Mouse (Mus musculus) monocyte, adult 2 months (primary cell): ENCODE measurements around the gene Polr2h.

Source experiments
- DNase-seq, 2 experiments: peaks; one replicate each; pipeline ENCODE4 v3.0.0; 2022; ENCODE audit warnings: low spot score in 2 of 2, low read depth in 1 of 2

The Polr2h gene

DNA sequence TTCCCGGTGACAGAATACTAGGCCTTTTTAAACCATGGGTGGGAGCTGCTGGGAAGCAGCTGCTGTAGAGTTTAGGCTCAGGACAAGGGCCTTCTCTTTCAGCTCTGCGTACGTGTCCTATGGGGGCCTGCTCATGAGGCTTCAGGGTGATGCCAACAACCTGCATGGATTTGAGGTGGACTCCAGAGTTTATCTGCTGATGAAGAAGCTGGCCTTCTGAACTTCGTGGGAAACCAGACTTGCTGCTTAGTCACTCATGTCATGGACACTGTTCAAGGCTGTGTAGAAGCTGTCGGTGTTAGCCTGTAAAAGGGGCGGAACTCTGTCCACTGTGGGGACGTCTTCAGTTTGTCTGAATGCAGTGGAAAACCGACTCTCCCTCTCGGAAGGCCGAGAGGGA is 4.3 kb downstream of the Polr2h start:
- no peak for DNase-seq

DNA sequence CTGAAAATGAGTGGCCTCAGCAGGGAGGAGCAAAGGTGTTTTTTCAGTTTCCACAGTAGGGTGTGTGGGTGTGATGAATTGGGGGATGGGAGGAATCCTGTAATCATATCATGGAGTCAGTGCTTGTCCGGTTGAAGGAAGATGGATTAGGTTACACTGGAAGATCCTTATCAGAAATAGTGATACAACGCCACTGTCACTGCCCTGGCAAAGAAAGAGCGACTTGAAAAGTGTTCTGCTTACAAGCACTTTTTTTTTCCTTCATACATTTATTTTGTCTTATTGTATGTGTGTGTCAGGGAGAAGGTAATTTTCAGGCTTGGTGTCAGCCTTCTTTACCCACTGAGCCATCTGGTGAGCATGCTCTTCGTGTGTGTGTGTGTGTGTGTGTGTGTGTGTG is 5.3 kb downstream of the Polr2h start:
- no peak for DNase-seq

- no peak for DNase-seq
Observed at GRCm38 (mm10) chr16:20723247-20723646, 5.8 kb downstream of the Polr2h start.

DNA sequence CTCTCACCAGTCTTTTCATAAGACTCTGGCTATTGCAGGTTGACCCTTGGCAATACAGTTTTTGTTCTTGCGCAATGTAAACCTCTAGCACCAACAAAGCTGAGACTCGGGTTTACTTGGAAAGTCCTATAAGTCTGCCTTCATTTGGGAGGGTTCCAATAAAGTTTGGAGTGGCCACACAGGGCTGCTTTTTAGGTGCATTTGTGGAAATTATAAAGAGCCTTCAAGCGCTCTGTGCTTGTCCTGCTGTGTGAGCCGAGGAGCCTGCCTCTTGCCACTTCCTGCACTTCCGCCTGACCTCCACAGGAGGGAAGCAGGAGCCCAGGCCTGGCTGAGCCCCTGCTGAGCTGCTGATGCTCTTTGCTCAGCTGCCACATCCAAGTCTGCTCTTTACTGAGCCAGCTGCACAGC is 6.9 kb downstream of the Polr2h start:
- no peak for DNase-seq

- DNase-seq, result no peak
Observed at GRCm38 (mm10) chr16:20725321-20725720, 7.9 kb downstream of the Polr2h start.

DNA sequence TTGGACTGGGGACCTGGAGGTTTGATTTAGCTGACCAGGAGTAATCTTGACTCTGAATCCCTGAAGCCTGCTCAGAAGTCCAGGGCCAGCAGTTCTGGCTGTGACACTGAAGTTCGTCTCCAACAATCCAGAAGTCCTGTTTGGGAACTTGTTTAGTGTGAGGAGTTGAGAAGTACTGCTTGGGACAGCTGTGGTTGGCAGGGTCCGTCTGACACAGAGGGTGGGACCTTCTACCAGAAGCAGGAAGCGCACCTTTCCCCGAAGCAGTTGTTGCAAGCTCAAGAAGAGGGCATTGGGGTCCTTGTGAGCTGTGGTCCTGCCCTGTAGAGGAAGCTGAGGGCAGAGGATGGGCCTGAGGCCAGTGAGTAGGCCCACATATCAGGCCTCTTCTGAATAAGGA is 8.3 kb downstream of the Polr2h start:
- DNase-seq, result no peak

GRCm38 (mm10) chr16:20726384-20726783 is 8.9 kb downstream of the Polr2h start:
- DNase-seq, result no peak

DNA sequence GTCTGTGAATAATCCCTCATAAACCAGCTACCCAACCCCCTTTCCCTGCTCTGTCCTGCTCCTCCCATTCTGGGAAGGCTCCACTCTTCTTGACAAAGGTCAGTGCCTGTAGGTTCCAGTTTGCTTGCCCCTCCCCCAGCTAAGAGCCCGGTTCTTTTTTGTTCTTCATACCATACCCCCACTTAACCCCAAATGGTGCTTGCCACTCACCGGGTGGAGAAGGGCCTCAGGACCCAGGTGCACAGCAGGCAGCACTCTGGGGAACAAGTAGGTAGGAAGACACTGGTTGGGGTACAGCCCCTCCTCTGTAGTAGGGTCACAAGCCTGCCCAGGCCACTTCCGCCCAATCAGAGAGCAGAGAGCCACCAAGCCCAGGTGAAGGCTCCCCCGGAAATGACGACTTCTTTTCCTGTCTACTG is 12.8 kb downstream of the Polr2h start:
- no peak for DNase-seq

DNA sequence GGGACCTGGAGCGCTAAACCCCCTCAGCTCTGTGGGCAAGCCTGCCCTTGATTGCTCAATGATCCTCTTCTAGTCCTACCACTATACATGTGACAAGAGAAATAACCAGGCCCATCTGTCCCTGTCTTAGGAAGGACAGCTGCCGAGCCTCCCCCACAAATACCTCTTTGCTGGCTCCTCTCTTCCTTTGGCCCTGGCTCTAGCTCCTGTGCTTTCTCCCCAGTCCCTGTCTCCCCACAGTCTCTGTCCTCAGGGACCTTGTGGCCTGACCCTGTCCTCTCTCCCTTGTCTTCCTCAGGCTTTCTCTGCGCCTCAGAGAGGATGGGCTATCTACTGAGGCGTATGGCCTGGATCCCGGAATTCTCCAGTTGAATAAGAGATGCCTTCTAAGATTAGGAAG is 14.2 kb downstream of the Polr2h start:
- no peak for DNase-seq

DNA sequence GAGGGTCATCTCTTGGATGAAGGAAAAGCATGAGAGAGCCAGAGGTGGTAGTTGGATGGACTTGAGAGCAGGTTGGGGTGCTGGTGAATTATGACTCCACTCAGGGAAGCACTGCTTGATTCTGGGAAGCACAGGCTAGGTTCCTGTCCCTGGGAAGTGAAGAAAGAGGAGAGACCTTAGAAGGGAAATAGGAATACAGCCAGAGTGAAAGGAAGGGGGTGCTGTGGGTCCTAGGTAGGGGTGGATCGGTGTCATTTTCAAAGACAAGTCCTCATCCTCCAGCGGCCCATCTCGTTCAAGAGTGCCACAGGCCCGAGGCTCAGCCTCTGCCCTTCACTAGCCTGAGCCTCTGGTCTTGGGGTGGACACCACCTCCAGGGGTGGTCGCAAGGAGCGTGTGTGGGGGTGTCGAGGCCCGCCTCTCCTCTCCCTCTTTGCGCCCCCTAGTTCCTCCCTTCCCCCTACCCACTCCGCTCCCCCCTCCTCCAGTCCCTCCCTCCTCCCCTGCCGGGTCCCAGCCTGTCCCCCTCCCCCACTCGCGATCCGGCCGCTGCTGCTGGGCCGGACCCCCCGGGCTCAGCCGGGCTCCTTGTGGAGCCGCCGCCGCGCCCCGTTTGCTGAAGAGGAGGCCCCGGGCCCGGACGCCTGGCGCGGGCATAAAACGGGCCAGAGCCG is 14.9 kb downstream of the Polr2h start:
- DNase-seq, result no peak

DNA sequence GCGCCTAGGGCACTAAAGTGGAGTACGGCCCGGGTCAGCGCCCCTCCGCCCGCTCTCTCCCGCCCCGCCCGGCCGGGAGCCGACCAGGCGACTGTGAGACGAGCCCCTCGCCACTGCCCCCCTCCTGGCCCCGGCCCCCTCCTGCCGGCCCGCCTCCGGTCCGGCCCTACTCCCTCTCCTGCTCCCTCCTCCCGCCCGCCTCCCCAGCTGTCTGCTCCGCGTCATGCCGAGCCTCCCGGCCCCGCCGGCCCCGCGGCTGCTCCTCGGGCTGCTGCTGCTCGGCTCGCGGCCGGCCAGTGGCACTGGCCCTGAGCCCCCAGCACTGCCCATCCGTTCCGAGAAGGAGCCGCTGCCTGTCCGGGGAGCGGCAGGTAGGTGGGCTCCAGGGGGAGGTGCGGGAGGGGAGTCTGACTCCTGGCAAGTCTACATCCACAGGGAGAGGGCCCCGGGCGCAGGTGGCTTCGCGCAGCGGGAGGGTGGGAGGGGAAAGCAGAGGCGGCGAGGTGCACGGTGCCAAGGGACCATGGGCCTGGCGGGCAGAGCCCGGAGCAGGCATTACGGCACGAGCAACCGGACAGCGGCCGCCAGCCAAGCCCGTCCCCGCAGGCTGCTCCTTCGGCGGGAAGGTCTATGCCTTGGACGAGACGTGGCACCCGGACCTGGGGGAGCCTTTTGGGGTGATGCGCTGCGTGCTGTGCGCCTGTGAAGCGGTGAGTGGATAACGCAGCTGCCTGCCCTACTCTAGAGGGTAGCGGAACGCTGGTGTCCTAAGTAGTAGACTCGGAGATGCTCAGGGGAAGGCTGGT is 15.7 kb downstream of the Polr2h start, which contains the start of gene Chrd:
TSS of gene Chrd (plus strand) at position 203 of the 806 bp plus-strand sequence.
- no peak for DNase-seq

DNA sequence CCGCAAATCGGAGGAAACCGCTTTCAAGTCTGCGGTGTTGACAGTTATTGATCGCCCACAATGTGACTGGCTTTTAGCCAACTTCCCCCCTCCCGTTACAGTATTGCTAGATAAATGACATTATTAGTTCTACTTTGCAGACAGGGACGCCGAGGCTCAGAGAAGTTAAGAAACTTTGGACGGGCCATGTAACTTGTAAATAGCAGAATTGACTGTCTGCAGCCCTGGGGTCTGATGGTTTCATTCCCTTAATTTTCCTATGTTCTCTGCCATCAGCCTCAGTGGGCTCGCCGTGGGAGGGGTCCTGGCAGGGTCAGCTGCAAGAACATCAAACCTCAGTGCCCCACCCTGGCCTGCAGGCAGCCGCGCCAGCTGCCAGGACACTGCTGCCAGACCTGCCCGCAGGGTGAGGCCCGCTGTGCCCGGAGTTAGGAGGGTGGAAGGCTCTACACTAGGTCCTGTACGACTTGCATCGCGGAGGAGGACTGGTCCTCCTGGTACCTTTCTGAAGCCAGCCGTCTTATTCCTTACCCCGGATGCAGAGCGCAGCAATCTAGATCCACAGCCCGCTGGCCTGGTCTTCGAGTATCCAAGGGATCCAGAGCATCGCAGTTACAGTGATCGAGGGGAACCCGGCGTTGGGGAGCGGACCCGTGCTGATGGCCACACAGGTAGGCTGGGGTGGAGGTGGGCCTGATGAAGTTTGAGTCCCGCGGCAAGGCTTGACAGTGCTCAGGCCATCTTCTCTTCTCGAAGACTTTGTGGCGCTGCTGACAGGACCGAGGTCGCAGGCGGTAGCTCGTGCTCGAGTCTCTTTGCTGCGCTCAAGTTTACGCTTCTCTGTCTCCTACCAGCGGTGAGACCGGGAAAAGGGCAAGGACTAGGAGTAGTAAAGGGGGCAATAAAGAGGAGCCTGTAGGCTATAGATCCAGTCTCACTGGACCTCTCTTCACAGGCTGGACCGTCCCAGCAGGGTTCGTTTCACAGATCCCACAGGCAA is 16.6 kb downstream of the Polr2h start, which contains the start of gene Thpo:
TSS of gene Thpo (minus strand) at position 781 of the 1,000 bp plus-strand sequence.
- DNase-seq, result no peak

GRCm38 (mm10) chr16:20735651-20736050 is 18.2 kb downstream of the Polr2h start:
- DNase-seq, result no peak

DNA sequence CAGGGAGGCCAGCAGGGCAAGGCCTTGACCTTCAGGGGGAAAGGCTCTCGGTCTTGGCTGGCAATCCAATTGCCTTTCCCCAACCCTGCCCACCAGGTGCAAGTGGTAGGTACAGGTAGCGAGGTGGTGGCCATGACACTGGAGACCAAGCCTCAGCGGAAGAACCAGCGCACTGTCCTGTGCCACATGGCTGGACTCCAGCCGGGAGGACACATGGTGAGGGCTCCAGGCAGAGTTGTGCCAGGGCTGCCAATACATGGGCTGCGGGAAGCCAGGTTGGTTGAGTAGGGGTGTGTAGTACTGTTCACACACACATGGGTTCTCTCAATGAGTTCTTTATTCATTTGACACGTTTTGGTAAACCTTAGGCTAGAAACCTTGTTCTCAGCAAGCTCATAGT is 18.7 kb downstream of the Polr2h start:
- DNase-seq, result no peak

DNA sequence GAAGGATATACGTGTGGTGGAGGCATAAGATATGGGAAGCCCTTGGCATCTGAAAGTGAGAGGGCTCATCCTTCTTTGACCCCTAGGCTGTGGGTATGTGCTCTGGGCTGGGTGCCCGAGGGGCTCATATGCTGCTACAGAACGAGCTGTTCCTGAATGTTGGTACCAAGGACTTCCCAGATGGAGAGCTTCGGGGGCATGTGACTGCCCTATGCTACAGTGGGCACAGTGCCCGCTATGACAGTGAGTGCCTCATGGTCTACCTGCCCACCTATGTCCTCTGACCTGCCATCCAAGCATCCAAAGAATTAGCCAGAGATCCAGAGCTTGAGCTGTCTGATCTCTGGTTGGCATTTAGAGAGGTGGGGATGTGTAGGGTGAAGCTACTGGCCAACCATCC is 19.4 kb downstream of the Polr2h start:
- DNase-seq, result no peak

- no peak for DNase-seq
Observed at GRCm38 (mm10) chr16:20739845-20740244, 22.4 kb downstream of the Polr2h start.

DNA sequence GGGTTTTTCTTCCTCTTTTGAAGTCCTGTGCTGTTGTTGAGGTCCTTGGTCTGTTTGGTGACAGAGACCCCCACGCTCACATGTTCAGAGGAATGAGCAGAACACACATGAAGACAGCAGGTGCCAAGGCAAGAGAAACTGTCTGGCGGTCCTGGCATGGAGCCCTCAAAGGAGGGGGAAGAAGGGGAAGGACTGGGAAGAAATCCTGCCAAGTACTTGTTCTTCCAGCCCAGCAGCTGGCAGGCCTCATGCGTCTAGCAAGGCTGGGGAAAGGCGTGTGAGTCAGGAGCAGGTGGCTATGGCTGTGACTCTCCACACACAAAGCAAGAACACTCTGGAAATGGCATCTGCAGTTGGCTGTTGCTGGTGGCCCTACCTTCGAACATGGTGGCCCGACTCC is 29.2 kb downstream of the Polr2h start:
- no peak for DNase-seq

- no peak for DNase-seq
Observed at GRCm38 (mm10) chr16:20750518-20750917, 33.1 kb downstream of the Polr2h start.

- DNase-seq, result no peak
Observed at GRCm38 (mm10) chr16:20756052-20756451, 38.6 kb downstream of the Polr2h start.

- DNase-seq, result no peak
Observed at GRCm38 (mm10) chr16:20757385-20757784, 39.9 kb downstream of the Polr2h start.

DNA sequence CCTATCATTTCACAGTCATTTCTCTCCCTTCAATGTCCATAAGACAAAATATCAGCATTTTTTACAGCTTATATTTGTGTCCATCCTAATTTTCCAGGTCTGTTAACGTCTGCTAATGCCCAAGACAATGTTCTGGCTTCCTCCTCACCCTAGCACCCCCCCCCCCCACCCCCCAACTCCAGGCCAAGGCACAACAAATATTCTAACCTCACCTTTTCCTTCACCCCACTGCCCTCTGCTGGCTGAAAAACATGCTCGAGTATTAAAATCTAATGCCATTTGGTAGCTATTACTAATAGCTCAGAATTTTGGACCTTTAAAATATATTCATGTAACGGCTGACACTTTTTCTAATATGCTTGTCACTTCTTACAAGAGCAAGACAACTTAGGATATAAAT is 44.2 kb downstream of the Polr2h start:
- no peak for DNase-seq
